Mouse (Mus musculus) hindbrain, embryonic 16.5 days (tissue): ENCODE measurements around the gene Peak1. TPM values are rescaled to one million over a fixed set of nuclear protein-coding genes. Genes with fewer than 3 reads are reported as not detected.

ENCODE experiments used
- ATAC-seq: fragments of 200-750 bp; cut with Nextera tagmentation; 2 replicates; pipeline ENCODE4 v1.8.0; 2017; ENCODE audit warnings: moderate TSS enrichment, moderate library complexity
- H3K27ac ChIP-seq: fragments of 300-500 bp; sonication (generic); 2 replicates; pipeline ENCODE4 v1.5.1; 2014; ENCODE audit warnings: low read depth, mild to moderate bottlenecking, control low read depth, low read length, moderate library complexity
- H3K27me3 ChIP-seq: fragments of 300-500 bp; sonication (generic); replicated peaks from 2 replicates; pipeline ENCODE4 v1.6.1; 2014; ENCODE audit warnings: low read length; ENCODE audit not compliant: control insufficient read depth, insufficient read depth
- H3K36me3 ChIP-seq: fragments of 300-500 bp; sonication (generic); 2 replicates; pipeline ENCODE4 v1.6.1; 2014; ENCODE audit warnings: mild to moderate bottlenecking, low read length, moderate library complexity, mixed read lengths; ENCODE audit not compliant: control insufficient read depth, insufficient read depth
- H3K4me1 ChIP-seq: fragments of 300-500 bp; sonication (generic); 2 replicates; pipeline ENCODE4 v1.6.1; 2014; ENCODE audit warnings: low read depth, low read length; ENCODE audit not compliant: control insufficient read depth, insufficient read depth
- H3K4me2 ChIP-seq: fragments of 300-500 bp; sonication (generic); 2 replicates; pipeline ENCODE4 v1.6.1; 2014; ENCODE audit warnings: mild to moderate bottlenecking, low read length, control low read depth, moderate library complexity
- H3K4me3 ChIP-seq: fragments of 300-500 bp; sonication (generic); 2 replicates; pipeline ENCODE4 v1.5.1; 2014; ENCODE audit warnings: mild to moderate bottlenecking, low read length, control low read depth, moderate library complexity
- H3K9ac ChIP-seq: fragments of 300-500 bp; sonication (generic); 2 replicates; pipeline ENCODE4 v1.6.1; 2014; ENCODE audit warnings: low read depth, mild to moderate bottlenecking, control low read depth, low read length, moderate library complexity
- H3K9me3 ChIP-seq: fragments of 300-500 bp; sonication (generic); 2 replicates; pipeline ENCODE4 v1.6.1; 2014; ENCODE audit warnings: mild to moderate bottlenecking, low read length, moderate library complexity; ENCODE audit not compliant: control insufficient read depth
- WGBS: fragments of 180-500 bp; shearing (Covaris S2); extraction: QIAGEN DNeasy Blood & Tissue Kit; methylation state at CpG from one replicate; pipeline ENCODE4 v1.1.7; 2014; 5-methylcytosine and 5-hydroxymethylcytosine counted together
- polyA plus RNA-seq: library from polyadenylated mRNA; unstranded; fragments of >200 nt; fragmentation: Nextera tagmentation; extraction: Ambion mirVana; gene quantifications from 2 replicates; pipeline ENCODE4 v1.2.1, GENCODE M21; 2015

Gene Peak1
- polyA plus RNA-seq, 1 experiment from 2014 or later = 5.2 TPM

DNA sequence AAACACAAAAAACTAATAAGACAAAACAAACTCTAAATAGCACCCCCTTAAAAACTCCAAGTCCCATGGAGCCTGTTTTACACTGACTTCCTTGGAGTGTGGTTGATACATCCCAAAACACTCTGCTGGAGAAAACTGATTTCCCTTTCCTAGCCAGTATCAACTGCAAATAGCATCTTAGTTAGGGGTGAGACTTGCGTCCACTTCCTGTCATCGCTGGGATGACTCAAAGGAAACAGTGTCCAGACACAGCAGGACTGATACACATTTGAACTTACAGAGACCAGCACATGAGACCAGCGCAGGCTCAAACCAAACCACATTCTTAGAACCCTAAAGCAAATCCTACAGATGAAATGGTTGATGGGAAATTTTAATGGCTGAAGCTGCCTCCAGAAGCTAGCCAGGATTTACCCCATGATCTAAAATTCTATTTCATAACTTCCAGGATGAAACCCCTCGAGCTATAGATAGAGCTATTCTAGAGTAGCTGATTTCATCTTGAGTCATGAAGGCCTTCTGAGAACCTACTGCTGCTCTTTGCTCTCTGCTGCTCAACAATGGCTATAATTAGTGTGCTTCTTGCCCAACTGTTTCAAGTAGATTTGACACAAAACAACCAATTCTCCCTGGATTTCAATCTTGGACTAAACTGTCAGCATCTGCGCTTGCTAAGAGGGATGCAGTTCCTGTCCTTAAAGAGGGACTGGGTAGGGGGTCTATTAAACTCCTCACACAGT is 152.2 kb downstream of the Peak1 start:
- no peak overlapping the region for H3K4me3 ChIP-seq
- H3K9ac ChIP-seq = no peak overlapping the region
- no peaks in the 10 kb centered on the region for H3K36me3 ChIP-seq
- no peak overlapping the region for H3K4me2 ChIP-seq
- peaks cover under 1% of the 10 kb centered on the region for H3K9me3 ChIP-seq
- H3K27ac ChIP-seq = no peak overlapping the region
- H3K4me1 ChIP-seq = no peaks in the 10 kb centered on the region
- no peaks in the 10 kb centered on the region for H3K27me3 ChIP-seq
- no peak for ATAC-seq
- WGBS = 89% methylated on average over 5 of the region's 5 CpGs

DNA sequence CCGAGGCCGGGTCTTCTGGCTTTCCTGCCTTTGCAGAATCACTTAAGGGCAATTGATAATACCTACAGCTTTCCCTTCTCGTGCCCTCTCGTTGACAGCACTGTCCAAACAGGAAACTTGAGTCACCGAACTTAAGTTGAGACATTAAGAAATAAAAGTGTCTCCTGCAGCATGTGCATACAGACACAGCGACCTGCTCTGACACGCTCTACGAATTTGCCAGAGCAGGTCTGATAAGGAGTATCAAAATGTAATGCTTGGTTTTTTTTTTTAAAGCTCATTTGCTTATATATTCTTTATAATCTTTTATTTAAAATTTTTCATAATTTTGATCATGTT is 152.9 kb downstream of the Peak1 start:
- 80% methylated on average over 8 of the region's 8 CpGs for WGBS
- ATAC-seq = no peak
- H3K4me2 ChIP-seq = no peak overlapping the region
- H3K27me3 ChIP-seq = no peaks in the 10 kb centered on the region
- peaks cover 5% of the 10 kb centered on the region for H3K9me3 ChIP-seq
- no peaks in the 10 kb centered on the region for H3K36me3 ChIP-seq
- H3K9ac ChIP-seq = no peak overlapping the region
- no peaks in the 10 kb centered on the region for H3K4me1 ChIP-seq
- no peak overlapping the region for H3K27ac ChIP-seq
- H3K4me3 ChIP-seq = no peak overlapping the region

DNA sequence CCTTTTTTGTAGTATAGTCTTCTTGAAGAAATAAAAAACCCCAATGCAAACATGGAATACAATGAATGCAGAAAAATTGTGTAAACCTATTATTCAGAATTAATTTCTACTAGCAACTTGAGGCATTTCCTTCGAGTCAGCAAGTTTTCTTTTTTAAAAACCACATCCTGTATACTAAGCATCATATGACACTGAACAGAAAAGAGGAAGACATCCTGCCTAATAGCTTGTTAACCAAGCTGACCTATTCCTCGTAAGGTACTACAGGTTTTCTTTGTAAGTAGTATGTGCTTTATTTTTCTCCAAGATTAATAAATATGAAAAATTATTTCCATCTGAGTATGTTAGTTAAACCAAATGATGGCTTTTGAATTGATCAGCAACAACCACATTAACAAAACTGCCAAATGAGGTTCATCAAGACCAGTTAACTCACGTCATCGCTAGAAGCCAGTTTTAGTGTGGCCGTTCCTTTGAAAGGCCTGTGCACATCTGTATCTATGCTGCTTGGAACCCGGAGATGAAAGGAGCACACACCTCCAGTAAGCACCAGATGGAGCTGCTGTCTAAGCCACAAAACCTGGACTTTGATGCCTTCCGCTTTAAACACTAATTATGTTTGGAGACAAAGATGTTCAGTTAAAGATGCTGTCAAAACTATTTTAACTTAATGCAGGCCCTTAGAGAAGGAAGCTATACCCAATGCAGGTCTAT is 153.4 kb downstream of the Peak1 start:
- peaks cover 5% of the 10 kb centered on the region for H3K9me3 ChIP-seq
- no peak overlapping the region for H3K27ac ChIP-seq
- H3K27me3 ChIP-seq = no peaks in the 10 kb centered on the region
- no peaks in the 10 kb centered on the region for H3K4me1 ChIP-seq
- 60% methylated on average over 7 of the region's 7 CpGs for WGBS
- no peaks in the 10 kb centered on the region for H3K36me3 ChIP-seq
- H3K4me2 ChIP-seq = no peak overlapping the region
- H3K9ac ChIP-seq = no peak overlapping the region
- no peak overlapping the region for H3K4me3 ChIP-seq
- peak; percentile 74 for ATAC-seq

DNA sequence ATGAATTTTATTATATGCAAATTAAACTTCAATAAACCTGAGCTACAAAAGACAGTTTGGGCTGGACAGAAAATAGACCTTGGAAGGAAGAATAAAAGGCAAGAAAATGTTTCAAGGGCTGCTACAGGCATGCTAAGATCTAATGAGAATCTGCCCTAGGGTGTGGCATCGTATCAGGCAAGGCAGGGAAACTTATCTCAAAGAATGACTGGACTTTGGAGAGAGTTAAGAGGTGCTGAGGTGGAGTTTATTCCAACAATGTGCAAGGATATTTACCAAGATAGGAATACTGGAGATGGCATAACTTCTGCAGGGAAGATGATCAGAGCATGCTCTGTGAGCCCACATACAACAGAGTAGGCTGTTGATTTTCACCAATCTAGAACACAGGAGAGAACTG is 154.8 kb downstream of the Peak1 start:
- Histone ChIP-seq H3K27me3 (no peaks in the 10 kb centered on the region), H3K4me2 (no peak overlapping the region), H3K4me1 (no peaks in the 10 kb centered on the region), H3K36me3 (no peaks in the 10 kb centered on the region; the same call in 1 of the 2 replicates), H3K27ac (no peak overlapping the region), H3K9ac (no peak overlapping the region), H3K9me3 (peaks cover 5% of the 10 kb centered on the region), H3K4me3 (no peak overlapping the region)
- WGBS = 81% methylated on average over 1 of the region's 1 CpGs
- ATAC-seq = no peak

DNA sequence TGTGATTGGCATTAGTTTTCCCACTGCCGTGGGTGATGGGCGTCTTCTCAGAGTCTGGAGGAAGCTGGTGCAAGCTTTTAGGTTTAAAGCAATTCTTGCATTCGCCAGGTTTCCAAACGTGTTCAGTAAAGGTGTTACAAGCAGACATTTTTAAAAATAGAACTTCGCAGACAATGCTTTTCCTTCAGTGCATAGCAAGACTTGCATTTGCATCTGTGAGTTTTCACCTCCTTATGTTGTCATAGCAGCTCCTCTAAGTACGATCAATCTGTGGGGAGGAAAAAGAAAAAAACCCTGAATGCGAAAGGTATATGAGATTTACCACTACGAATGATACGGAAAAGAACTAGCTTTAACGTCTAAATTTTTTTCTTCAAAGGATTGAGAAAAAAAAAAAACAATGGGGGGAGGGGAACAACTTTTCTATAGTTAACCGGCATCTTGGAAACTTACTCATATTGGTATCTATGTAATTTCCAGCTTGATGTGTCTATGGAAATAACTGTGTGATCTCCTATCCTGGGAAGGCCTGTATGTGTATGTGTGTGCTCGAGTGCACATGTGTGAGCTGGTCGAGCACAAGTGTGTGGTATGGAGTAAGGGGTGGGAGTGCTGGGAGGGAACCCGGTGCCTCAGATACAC is 157.3 kb downstream of the Peak1 start:
- H3K4me2 ChIP-seq = no peak overlapping the region
- no peaks in the 10 kb centered on the region for H3K27me3 ChIP-seq
- no peak overlapping the region for H3K27ac ChIP-seq
- H3K4me1 ChIP-seq = no peaks in the 10 kb centered on the region
- H3K4me3 ChIP-seq = no peak overlapping the region
- no peaks in the 10 kb centered on the region; the same call in 1 of the 2 replicates for H3K36me3 ChIP-seq
- 88% methylated on average over 14 of the region's 14 CpGs for WGBS
- H3K9me3 ChIP-seq = peaks cover 5% of the 10 kb centered on the region
- no peak overlapping the region for H3K9ac ChIP-seq
- ATAC-seq = no peak

DNA sequence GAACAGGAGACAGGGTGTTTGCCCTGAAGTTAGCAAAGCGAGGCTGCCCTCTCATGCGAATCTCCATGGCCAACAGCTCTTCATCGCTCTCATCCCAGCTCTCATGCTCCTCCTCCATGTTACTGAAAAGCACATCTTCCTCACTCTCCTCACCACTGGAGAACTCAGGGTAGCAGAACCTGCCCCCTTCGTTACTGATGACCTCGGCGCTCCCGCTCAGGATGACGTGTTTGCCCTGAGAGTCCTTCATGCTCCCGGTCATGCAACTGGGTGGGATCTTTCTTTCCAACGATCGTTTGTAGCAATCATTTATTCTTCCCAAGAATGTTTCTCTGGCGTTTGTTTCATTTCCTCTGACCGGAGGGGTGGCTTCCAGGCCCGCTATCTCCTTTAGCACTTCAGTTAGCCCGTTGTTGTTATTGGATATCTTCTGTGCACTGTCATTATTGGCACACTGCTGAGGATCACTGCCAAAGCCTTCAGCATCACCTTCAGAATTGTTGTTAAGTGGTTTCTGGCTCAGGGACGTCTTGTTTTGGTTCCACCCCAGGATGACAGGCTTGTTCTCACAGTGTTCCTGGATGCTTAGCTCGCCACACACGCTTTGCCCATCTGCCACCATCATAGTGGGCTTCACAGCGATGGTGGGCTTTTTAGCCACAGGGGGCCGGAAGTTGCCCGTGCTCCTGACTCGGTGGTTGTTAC is 157.9 kb downstream of the Peak1 start:
- no peaks in the 10 kb centered on the region for H3K27me3 ChIP-seq
- no peaks in the 10 kb centered on the region for H3K4me1 ChIP-seq
- 89% methylated on average over 22 of the region's 22 CpGs for WGBS
- peaks cover 5% of the 10 kb centered on the region for H3K9me3 ChIP-seq
- no peak for ATAC-seq
- H3K4me2 ChIP-seq = no peak overlapping the region
- no peak overlapping the region for H3K27ac ChIP-seq
- no peak overlapping the region for H3K9ac ChIP-seq
- no peak overlapping the region for H3K4me3 ChIP-seq
- H3K36me3 ChIP-seq = no peaks in the 10 kb centered on the region; the same call in 1 of the 2 replicates

DNA sequence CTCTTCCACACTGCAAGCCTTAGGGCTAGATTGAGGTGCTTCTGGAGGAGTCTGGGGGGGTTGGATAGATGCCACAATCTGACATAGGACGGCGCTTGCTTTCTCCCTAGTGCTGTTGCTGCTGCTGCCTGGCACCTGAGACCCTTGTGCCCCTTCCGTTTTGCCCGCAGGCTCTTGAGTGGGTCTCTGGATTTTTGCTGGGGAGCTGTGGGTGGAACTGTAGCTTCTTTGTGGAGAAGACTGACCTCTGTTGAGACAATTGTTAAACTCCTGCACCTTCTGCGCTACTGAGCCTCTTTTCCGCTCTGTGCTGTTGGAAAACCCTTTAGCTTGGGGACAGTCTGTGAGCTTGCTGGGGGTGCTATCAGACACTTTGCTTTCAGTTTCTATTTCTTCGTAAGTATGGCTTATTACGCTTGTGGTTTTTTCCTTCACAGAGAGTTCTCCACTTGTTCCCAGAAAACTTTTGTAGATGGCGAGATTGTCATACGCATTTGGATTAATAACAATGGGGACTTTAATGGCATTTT is 159.5 kb downstream of the Peak1 start:
- Histone ChIP-seq H3K36me3 (no peaks in the 10 kb centered on the region; the same call in 1 of the 2 replicates), H3K4me1 (no peaks in the 10 kb centered on the region), H3K4me3 (no peak overlapping the region), H3K9me3 (peaks cover 5% of the 10 kb centered on the region), H3K4me2 (no peak overlapping the region), H3K9ac (no peak overlapping the region), H3K27ac (no peak overlapping the region), H3K27me3 (no peaks in the 10 kb centered on the region)
- no peak for ATAC-seq
- 95% methylated on average over 10 of the region's 10 CpGs for WGBS

DNA sequence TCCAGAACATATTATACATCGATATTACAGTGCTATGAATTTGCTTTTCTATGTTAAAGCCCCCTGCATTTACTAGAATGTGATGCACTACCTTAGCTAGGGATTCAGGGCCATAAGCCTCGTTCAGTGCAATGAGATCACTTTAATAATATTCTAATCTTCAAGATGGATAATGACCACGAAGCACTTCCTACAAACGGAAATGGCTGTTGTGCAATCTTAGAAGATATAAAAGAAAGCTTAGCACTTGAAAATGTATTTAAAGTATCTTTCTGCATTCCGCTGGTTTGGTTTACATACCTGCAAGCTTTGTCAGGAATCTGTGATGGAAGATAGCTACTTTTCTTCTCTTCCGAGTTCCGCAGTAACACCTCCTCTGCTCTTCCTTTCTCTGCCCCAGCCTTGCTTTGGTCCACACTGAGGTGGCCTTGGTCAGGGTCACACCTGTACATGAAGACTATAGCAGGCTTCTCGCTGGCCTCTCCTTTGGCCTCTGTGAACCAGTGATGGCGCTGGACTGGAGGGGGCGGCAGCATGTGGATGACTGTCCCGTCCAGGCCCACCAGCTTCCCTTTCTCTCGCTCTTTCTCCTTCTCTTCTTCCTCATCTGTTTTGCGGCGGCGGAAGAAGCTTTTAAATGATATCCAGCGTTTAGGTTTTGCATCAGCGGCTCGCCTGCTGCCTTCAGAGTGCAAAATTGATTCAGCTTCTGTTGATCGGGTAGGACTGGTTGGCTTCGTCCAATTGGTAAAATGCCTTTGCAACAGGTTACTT is 160.5 kb downstream of the Peak1 start:
- Histone ChIP-seq H3K4me2 (no peak overlapping the region), H3K27me3 (no peaks in the 10 kb centered on the region), H3K9ac (no peak overlapping the region), H3K27ac (no peak overlapping the region), H3K4me3 (no peak overlapping the region), H3K9me3 (peaks cover 5% of the 10 kb centered on the region), H3K4me1 (no peaks in the 10 kb centered on the region), H3K36me3 (no peaks in the 10 kb centered on the region; the same call in 1 of the 2 replicates)
- ATAC-seq = no peak
- WGBS = 93% methylated on average over 20 of the region's 20 CpGs
